Mouse (Mus musculus): ENCODE measurements at regions not wholly inside any gene's neighbourhood (a gene's known extent, or its start where the extent isn't known, plus 50 kb on each side); places are given as distances from the start of the nearest gene placed in this dataset.

GRCm38 (mm10) chr8:41485163-41485562 lies 68.3 kb upstream of the Frg1 start:
- no peak for DNase-seq (ENCODE audit: low spot score)

GRCm38 (mm10) chr8:41483297-41483696 lies 66.4 kb upstream of the Frg1 start:
- DNase-seq (ENCODE audit: low spot score) = no peak

- no peak for DNase-seq (ENCODE audit: low spot score)
Observed at GRCm38 (mm10) chr8:41472992-41473699, 56.3 kb upstream of the Frg1 start.

GRCm38 (mm10) chr8:41472233-41472632 lies 55.4 kb upstream of the Frg1 start:
- DNase-seq (ENCODE audit: low spot score) = no peak
